Mouse (Mus musculus) CD4-positive, CD25-positive, alpha-beta regulatory T cell, adult 2 months (primary cell): ENCODE measurements around the gene Nudt16l1.
A peak's percentile ranks its signal among the peaks of the same experiment; 100 is the strongest.

Experiments
- DNase-seq: peaks from one replicate; pipeline ENCODE4 v3.0.0-alpha.2; 2012; ENCODE audit warnings: low read depth, low spot score

Nudt16l1 gene

DNA sequence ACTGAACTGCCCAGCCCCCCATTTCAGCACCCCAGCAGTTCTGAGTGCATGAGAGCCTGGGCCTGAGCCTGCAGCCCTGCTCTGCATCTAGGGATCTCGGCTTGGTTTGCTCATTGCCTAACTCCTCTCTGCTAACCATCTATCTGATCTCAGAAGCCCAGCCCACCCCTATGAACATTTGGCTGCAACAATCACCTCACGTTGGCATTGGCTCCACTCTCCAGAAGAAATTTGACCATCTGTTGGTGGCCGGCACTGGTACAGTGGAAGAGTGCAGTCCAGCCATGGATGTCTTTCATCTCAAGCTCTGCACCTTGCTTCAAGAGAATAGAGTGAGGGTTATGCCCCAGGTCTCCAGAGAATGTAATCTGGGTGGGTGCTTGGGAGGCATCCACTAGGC lies 18.9 kb downstream of the Nudt16l1 start:
- no peak for DNase-seq

DNA sequence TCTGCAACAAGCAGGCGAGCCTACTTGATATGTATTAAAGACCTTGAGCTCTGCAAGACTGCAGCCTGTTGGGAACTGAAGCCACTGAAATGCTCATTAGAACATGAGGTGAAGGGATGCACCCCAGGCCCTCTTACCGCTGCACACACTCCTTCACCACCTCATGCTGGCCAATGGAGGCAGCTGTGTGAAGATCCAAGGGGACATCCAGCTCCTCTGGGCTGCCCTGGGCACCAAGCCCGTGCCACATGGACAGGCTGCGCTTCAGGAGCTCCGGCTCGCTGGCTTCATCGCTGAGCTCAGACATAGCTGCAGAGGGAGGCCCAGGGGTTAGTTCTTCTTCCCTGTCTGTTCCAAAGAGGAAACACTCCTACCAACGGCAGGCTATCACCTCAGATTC lies 21.7 kb downstream of the Nudt16l1 start:
- no peak for DNase-seq

DNA sequence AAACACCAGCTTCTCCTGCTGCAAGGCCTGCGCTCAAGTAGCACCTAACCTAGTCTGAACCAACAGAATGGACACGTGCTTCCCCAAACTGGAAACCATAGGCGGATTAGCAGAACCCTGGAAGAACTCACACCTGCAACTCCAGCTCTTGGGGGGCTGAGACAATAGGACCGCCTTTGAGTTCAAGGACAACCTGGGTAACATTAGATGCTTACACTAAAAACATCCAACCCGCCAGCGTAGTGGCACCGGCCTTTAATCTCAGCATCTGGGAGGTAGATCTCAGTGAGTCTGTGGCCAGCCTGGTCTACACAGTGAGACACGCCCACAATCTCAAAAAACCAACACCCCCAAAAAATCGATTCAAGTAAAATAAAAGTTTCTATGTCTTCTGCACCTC lies 24.8 kb downstream of the Nudt16l1 start:
- peak; percentile 23 for DNase-seq

DNA sequence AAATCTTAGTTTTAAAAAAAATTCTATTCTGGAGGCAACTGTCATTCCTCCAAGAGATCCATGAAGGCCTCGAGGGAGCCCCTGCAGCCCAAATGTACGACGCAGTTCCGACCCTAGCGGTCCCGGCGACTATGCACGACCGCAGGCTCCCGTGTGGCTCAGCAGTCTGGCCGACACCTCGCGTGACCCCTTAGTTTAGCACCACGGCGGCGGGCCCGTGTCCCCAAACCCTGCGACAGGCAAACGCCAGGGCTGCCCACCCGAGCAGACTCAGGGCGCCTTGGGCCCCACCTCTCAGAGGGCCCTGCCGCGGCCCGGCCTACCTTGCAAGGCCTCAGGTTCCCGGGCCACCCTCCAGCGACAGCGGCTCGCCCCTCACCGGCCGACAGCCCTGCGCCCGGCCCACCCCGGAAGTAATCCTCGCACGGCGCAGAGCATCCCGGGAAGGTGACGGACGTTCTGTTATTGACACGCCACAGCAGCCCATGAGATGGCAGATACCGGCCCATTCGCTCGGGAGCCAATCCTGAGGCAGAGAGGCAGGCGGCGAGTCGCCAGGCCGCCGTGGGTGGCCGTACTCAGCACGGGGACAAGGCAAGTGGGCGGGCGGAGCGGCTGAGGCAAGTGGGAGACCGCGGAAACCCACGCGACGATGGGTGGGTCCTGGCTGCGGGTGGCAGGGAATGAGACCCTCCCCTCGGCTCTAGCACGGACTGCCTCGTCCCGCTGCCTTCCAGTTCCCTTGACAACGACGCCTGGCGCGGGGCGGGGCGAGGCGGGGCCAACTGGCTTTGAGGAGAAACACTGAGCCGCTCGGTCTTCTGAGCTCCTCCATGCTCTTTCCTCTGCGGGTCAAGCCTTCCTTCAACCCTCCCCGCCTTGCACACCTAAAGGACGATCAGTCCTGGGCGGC lies 25.5 kb downstream of the Nudt16l1 start, which contains the start of gene Anks3:
Anks3 (minus strand) TSS at position 409 of the 913 bp plus-strand sequence.
- peak; percentile 92 for DNase-seq

DNA sequence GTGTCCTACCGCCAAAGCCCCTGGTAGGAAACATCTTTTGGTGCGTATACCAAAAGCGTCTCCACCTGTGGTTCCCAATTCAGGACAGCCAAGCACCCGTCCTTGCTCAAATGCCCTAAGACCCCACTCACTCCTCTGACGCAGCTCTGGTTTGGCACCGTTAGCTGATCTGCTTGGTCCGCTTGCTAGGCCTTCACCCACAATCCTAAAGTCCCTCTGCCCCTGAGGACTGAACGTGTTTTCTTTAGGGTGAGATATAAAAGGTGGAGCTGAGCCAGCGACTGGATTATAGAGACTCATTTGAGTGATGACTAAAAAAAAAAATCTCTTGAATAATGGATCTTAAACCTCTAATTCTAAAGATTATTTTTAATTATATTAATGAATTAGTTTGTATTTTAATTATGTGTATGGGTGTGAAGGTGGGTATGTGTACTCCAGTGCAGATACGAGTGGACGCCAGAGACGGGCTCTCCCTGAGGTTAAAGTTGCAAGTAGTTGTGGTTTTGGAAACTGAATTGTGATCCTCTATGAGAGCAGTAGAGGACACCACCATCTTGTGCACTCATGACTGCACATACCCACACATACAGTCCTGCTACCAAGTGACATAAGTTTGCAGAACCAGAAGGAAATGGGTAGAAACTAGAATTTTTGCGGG lies 26.3 kb downstream of the Nudt16l1 start:
- DNase-seq, result peak; percentile 12

DNA sequence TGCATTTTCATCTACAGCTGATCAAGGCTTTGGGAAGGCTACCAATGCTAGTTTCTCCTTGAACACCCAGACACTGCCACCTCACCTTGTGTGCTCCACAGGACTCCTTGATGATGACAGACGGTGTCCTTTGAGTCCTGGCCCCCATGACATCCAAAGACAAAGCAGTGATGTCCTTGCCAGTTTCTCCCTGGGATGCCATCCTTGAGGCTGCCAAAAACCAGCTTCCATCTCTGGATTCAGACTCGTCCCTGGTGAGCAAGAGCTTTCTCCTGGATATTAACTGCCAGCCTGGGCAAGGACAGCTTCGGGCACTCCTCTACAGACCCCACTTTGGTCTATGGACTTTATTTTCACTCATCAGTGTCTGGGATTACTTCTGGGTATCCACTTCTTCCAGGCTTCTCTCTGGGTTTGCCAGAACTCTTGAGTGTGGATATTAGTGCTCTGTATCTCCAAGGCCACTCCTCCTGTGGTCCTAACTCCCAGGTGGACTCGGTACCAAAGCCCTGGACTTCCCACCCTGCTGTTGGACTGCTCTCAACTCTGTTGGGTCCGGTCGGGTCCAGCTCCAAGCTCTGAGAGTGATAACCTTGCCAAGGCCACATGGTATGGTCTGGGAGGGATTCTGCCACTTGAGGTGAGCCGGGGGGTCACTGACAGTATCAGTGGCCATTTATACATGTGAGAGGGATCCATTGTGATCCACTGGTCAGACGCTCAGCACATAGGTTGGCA lies 27.0 kb downstream of the Nudt16l1 start:
- DNase-seq, result no peak

DNA sequence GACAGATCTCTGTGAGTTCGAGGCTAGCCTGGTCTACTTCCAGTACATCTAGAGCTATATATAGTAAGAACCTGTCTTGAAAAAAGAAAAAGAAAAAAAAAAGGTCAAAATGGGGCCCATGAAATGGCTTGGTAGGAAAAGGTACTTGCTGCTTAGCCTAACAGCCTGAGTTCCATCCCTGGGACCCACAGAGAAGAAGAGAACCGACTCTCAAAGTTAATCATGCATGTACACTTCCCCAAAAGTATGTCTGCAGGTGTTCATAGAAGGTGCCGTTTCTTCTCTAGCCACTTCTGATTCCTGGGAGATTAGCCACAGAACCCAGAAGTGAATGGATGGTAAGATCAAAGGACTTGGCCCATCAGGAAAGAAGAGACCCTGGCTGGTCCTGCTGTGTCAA lies 29.9 kb downstream of the Nudt16l1 start:
- DNase-seq, result no peak

DNA sequence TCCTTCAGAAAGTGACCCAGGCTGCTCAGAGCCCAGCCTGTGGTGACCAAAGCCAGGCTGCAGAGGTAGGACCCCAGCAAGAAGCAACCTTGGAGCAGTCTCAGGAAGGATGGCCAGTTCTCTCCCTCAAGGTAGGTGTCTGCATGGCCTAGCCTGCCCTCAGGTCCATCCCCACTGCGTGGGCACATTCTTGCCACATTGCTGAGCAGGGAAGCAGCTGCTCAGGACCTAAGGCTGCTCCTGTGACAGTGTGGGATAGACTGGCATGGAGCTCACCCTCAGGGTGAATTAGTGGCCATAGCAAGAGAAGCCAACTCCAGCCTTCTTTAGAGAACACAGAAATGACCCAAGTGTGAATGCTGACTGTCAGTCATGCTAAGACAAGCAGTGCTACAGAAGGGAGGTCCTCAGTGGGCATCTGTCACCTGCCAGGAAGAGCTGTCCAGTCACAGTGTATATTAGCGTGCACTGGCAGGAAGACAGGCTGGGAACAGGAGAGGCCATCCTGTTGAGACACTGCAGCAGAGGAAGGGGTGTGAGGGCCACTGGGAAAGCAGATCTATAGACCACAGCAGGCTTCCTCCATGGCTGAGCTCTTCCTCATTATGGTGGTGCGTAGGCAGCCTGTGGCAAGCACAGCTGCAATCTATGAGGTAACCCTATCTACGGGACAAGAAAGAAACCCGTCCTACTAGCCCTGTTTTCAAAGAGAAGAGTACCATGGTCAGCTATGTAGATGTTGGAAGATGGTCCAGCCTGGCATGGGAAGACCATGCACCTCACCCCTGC lies 30.7 kb downstream of the Nudt16l1 start:
- DNase-seq, result no peak

DNA sequence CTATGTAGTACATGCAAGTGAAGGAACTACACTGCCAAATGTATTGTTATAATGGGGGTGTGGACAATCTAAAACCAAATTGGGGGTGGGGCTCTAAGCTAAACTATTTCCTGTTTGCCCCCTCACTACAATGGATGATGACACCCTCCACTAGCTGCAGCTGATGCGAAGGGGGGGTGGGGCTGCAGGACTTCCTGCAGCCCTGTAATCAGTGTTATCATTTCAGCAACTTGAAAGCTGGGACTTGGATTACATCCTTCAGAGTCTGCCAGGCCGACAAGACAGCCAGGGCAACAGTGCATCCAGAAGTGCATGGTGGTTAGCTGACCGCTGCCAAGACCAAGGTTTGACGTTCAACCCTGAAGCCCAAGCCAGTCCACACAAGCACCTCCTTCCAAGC lies 33.1 kb downstream of the Nudt16l1 start:
- DNase-seq, result no peak

DNA sequence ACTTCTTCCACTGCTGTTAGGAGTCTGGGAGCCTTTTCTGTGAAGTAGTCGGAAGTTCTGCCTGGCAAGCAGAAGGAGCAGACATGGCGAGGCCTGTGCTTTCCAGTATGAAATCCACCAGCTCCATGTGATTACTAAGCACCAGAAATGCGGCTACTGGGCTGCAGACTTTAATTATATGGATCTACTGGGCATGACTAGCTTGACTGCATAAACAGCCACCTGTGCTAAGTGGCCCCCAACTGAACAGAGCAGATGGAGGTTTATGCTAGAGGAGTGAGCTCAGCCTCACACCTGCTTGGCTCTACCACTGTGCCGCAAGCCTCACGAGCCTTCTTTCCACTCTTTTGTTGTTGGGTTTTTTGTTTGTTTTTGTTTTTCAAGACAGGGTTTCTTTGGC lies 36.0 kb downstream of the Nudt16l1 start:
- no peak for DNase-seq

DNA sequence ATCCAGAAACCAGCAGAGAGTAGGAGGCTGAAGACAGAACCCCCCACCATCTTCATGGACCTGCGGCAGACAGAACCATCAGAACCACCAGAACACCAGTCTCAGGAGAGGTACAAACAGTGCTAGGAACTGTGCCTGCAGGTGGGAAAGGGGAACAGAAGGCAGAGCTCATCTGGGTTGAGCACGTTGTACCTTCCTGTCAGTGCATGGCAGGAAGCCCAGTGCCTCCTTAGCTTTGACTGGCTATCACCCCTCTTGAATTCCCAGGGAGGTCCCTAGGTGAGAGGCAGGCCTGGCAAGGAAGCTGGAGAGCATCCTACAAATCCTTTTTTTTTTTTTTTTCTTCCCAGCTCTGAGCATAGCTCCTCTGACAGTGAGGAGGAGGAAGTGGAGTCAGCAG lies 37.6 kb downstream of the Nudt16l1 start:
- no peak for DNase-seq

DNA sequence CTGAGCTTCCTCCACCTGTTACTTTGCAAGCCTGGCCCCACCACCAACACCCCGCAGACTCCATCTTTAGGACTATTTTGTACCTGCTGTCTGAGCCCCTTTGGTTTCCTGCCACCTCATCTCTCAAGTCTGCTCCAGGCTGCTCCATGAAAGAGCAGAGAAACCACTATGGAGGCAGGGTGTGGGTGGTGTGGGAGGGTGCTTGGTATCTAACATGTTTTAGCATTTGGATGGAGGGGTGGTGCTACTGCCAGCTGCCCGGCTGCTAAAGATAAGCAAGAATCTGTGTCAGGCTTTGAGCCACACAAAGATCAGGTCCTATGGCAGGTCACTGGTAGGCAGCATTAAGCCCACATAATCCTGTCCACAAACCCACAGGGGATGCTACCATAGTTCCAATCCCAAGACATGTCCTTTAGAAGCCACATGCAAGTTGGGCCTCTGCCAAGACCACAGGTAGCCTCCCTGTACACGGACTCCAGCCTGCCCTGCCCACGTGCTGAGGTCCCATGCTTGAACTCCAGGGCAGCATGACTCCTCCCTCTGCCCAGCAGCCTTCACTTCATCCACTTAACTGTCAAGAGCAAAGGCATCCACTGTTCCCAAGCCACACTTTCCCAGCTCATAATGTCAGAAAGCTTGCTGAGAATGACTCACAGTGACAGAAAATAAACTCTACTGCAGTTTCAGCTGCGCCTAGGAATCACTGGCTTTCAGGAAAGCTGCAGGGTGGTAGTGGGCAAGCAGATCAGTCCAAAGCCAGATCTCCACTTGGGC lies 39.9 kb downstream of the Nudt16l1 start:
- DNase-seq, result no peak

DNA sequence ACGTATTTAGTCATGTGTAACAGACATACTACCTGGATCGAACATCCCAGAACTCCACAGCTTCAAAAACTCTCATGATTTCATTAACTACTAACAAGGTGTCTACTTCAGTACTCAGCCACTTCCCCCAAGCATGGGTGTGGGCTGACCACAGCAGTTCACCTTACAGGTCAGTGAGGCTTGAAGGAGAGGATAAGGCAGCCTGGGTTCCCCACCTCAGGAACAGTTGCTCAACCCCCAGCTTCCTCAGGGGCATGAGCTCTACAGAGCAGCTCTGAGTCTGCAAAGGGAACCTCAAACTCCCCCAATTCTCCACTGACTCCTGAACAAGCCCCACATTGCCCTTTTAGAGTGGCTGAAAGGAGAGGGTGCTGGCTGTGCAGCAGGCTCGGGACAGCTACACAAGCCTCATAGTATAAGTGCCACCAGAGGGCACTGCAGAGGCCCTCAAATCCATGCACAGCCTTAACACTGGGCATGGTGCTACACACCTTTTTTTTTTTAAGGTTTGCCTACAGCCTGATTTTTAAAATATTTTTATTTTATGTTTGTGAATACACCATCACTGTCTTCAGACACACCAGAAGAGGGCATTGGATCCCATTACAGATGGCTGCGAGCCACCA lies 41.3 kb downstream of the Nudt16l1 start:
- DNase-seq, result peak; percentile 70

DNA sequence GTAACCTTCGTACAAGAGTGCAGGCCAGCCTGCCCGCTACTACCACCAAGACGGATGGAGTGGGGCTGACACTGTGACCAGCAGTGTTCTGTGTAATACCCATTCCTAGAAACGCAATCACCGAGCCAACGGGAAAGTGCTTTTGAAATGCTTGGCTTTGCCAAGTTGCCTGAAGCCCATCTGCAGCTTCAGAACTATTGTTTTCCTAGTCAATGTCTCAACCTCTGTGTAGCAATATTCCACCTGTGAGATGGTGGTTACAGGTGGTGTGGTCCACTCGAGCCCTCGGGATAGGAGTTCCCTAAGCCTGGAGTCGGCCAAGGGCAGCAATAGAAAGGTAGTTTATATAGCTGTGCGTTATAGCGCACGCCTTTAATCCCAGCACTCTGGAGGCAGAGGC lies 46.2 kb downstream of the Nudt16l1 start:
- DNase-seq, result no peak
